Mouse (Mus musculus) layer of hippocampus, adult 9-11 months (tissue): Measurements from ENCODE around the gene Fam131b.

ENCODE experiments used
- DNase-seq: peaks from one replicate; pipeline ENCODE4 v3.0.0; 2022

Fam131b gene

GRCm38 (mm10) chr6:42355366-42355765, 30.9 kb upstream of the Fam131b start:
- no peak for DNase-seq

DNA sequence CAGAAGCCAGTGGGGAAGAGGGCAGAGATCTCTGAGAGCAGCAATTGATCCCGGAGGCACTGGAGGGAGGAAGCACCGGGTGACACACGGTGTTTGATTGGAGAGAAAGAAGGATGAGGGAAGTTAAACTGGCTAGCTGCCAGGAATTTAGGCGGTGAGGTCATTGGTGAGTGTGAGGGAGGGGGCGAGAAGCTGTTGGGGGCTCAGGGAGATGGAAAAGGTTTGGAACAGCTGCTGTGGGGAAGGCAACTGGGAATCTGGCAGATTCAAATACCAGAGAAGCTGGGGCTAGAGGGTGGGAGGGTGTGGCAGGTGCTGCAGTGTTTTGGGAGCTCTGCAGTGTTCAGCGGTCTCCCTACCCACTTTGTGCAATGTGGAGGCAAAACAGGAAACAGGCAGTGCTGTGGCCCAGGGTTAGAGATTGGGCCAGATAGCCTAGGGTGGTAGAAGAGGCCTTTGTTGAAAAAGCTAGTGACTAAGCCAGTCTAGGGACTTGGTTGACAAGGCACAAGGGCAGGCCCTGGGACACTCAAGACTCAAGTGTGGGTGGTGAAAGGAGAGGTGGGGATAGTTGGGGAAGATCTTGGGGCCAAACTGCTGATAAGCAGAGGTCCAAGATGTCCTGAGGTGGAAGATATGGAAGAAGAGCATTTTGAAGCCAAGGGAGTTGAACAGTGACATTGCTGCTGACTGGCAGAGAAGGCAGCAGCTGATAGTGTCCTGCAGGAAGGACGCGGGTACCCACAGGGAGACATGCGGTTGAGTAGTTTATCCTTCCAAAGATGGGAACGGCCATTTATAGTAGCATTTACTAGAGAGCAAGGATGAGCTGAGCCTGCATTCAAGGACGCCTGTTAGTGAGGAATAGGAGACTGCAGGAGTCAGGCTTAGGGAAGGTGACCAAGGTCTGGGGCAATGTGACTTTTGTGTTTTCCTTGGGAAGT, 29.9 kb upstream of the Fam131b start:
- DNase-seq, result no peak

- DNase-seq, result peak; percentile 47
These were observed 28.7 kb upstream of the Fam131b start for GRCm38 (mm10) chr6:42353180-42353579.

DNA sequence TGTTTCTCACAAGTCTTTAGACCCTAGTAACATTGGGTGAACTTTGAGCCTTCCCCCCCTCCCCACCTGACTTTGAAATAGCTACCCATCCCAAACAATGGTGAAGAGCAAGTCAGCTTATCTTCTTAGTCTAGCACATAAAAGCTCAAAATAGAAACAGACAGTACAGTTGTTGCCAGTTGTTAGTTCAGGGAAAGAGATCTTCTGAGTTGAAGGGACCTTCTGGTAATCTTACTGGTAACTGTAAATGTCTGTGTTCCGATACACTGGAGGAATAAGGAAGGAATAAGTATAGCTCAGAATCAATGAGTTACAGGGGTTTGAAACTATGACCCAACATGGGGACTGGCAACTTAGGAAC, 28.0 kb upstream of the Fam131b start:
- no peak for DNase-seq

DNA sequence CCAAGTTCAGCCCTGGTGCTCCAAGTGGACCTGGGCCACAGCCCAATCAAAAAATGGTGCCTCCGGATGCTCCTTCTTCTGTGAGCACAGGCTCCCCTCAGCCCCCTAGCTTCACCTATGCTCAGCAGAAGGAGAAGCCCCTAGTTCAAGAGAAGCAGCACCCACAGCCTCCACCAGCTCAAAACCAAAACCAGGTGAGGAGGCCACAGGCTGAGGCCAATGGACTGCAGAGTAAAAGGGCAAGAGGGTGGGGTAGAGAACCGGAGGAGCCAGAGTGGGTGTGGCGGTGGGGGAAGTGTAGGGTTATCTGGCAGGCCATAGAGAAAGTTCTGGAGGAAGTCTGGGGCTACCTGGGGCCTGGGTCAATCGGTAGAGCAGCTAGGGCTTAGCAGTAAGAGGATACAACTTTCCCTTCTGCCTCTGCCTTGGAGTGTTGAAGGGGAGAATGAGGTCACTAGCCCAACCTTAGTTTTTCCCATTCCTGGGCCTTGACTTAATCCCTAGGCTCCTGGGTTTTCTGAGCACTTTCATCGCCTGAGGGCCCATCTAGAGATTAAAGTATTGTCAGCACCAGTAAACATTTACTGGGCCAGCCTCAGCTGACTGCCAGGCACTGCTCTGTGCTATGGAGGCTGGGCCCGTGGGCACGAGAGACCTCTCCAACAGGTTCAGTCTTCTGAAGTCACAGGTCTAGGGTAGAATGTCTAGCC, 27.5 kb upstream of the Fam131b start:
- no peak for DNase-seq

- DNase-seq, result no peak
These were observed 26.7 kb upstream of the Fam131b start for GRCm38 (mm10) chr6:42350968-42351775.

DNA sequence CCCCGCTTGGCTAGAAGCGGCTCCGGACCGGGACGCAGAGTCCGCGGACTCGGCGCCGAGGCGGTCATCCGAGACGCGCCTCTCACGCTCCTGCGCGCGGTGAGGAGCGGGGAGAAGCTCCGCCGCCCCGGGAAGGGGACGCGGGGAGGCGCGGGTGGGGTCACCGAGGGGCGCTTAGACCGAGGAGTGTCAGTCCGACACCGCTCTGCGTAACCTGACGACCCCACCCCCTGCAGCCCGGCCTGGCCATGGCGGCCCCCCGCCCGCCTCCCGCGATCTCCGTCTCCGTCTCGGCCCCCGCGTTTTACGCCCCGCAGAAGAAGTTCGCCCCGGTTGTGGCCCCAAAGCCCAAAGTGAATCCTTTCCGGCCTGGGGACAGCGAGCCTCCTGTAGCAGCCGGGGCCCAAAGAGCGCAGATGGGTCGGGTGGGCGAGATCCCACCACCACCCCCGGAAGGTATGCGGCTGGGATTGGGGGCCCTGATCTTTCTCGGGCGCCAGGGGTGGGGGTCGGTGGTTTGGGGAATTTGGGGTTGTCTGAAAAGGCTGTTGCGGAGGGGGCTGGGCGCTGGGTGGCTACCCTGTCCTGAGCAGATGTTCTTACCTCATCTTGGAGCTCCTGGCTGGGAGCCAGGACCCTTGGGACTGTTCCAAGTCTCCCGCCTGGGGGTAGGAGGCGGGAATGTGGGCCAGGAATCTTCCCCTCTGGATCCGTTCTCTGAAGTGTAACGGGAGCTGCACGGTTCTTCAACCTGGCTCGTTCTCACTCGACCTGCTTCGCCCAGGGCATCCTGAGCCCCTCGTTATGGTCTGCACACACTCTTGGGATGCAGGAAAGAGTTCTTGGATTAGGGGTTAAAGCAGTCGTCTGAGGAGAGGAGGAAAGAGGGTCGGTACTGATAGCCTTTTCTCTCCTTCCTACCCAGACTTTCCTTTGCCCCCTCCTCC, 25.9 kb upstream of the Fam131b start:
- DNase-seq, result peak; percentile 61

GRCm38 (mm10) chr6:42349426-42350020, 25.1 kb upstream of the Fam131b start, which contains the start of gene Zyx:
Zyx (plus strand) TSS chr6:42349630.
- peak; percentile 92 for DNase-seq

GRCm38 (mm10) chr6:42349006-42349425, 24.6 kb upstream of the Fam131b start:
- peak; percentile 71 for DNase-seq

DNA sequence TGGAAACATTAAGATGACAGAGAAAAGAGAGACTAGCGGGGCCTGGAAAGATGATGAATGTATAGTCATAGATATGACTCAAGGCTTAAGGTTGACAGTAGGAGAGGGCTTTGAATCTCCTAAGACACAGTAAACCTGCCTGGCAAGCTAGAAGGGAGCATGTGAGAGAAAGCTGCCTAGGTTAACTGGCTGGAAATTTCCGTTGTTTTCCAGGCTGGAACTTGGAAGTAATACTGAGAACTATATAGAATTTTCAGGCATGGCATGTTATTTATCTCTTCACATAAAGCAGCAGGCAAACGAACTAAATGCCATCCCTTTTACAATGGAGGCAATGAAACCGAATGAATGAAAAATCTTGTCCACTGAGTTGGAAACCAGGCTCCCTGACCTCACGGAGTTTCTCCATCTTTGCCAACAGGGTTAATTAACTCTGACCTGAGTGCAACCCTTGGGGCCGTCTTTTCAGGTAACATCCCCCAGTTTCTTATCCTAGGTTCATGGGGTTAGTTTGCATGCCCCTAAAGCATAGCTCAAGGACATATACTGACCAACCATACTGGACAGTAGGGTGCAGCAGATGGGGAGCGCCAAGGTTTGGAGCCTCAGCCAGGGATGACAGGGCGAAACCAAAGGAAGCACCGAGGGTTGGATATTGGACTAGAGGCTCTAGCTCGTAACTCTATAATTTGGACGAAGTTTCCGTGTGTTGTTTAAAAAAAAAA, 24.0 kb upstream of the Fam131b start:
- no peak for DNase-seq

GRCm38 (mm10) chr6:42344255-42344654, 19.8 kb upstream of the Fam131b start:
- DNase-seq, result no peak

GRCm38 (mm10) chr6:42343361-42344120, 19.1 kb upstream of the Fam131b start:
- peak; percentile 72 for DNase-seq

DNA sequence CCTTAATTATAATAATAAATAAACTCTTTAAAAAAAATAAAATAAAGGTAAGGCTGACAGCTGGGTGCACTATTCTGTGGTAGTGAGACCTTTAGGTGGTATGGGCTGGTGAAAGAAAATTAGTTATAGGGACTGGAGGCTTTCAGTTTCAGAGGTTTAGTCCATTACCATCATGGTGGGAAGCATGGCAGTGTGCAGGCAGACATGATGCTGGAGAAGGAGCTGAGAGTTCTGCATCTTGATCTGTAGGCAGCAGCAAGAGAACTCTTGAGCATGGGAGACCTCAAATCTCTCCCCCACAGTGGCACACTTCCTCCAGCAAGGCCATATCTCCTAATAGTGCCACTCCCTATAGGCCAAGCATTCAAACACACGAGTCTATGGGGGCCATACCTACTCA, 17.7 kb upstream of the Fam131b start:
- DNase-seq, result no peak

- no peak for DNase-seq
These were observed 15.5 kb upstream of the Fam131b start for GRCm38 (mm10) chr6:42339981-42340380.

- DNase-seq, result no peak
These were observed 14.7 kb upstream of the Fam131b start for GRCm38 (mm10) chr6:42339189-42339588.

- no peak for DNase-seq
These were observed 6.5 kb upstream of the Fam131b start for GRCm38 (mm10) chr6:42330946-42331345.

DNA sequence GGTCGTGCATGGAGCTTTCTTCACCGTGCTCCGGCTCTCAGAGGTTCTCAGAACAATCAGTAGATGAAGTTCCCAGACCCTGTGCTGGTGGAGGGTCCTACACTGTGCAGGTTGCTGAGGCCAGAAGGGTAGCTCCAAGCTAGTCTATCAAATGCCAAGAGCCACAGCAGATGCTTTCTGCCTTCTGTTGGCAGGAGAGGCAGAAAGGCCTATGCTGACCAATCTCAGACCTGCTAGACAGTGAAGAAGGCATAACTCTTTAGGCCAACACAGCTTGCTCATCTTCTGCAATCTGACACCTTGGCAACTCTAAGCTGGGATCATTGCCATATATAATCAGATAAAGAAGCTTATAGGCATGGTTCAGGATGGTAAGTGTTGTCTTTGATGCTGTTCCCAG, 5.8 kb upstream of the Fam131b start:
- no peak for DNase-seq

GRCm38 (mm10) chr6:42328757-42329156, 4.3 kb upstream of the Fam131b start:
- no peak for DNase-seq

DNA sequence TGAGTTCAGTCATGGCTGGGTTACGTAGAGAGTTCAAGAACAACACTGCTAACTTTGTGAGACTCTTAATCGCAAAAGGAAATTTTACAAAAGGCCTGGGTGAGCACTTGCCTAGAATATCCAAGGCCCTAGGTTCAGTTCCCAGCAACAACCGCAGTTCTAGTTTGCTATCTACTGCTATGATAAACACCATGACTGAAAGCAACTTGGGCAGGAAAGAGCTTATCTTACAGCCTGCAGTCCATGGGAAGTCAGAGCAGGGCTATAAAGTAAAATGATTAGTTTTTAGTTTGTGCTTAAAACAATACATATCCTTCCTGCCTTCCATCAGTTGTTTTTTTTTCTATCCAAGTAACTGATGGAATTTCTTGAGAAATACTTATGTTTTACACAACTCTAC, 2.1 kb upstream of the Fam131b start:
- DNase-seq, result no peak

- DNase-seq, result peak; percentile 82
These were observed 796 bp upstream of the Fam131b start for GRCm38 (mm10) chr6:42325268-42325609.
